Mouse (Mus musculus) lung, embryonic 16.5 days (tissue): Measurements from ENCODE around the gene Frem1. TPM values are rescaled to one million over a fixed set of nuclear protein-coding genes. Genes with fewer than 3 reads are reported as not detected.
A peak's percentile ranks its signal among the peaks of the same experiment; 100 is the strongest.

ENCODE experiments used
- ATAC-seq: fragments of 200-750 bp; cut with Nextera tagmentation; 2 replicates; pipeline ENCODE4 v1.8.0; 2017; ENCODE audit warnings: low read depth, mild to moderate bottlenecking, moderate library complexity
- H3K27ac ChIP-seq: fragments of 300-500 bp; sonication (generic); 2 replicates; pipeline ENCODE4 v1.5.1; 2014; ENCODE audit warnings: mild to moderate bottlenecking, control low read depth, low read length
- H3K27me3 ChIP-seq: fragments of 300-500 bp; sonication (generic); 2 replicates; pipeline ENCODE4 v1.6.1; 2014; ENCODE audit warnings: low read depth, low read length, mixed read lengths; ENCODE audit not compliant: control insufficient read depth, insufficient read depth
- H3K36me3 ChIP-seq: fragments of 300-500 bp; sonication (generic); 2 replicates; pipeline ENCODE4 v1.6.1; 2014; ENCODE audit warnings: low read length; ENCODE audit not compliant: control insufficient read depth, insufficient read depth
- H3K4me1 ChIP-seq: fragments of 300-500 bp; sonication (generic); replicated peaks from 2 replicates; pipeline ENCODE4 v1.6.1; 2014; ENCODE audit warnings: low read length, mixed read lengths; ENCODE audit not compliant: control insufficient read depth, insufficient read depth
- H3K4me2 ChIP-seq: fragments of 300-500 bp; sonication (generic); 2 replicates; pipeline ENCODE4 v1.6.1; 2014; ENCODE audit warnings: low read depth, low read length, control low read depth
- H3K4me3 ChIP-seq: fragments of 300-500 bp; sonication (generic); 2 replicates; pipeline ENCODE4 v1.5.1; 2014; ENCODE audit warnings: mild to moderate bottlenecking, low read length, control low read depth
- H3K9ac ChIP-seq: fragments of 300-500 bp; sonication (generic); 2 replicates; pipeline ENCODE4 v1.6.1; 2014; ENCODE audit warnings: low read length, control low read depth
- H3K9me3 ChIP-seq: fragments of 300-500 bp; sonication (generic); 2 replicates; pipeline ENCODE4 v1.6.1; 2016; ENCODE audit warnings: low read length; ENCODE audit not compliant: control insufficient read depth
- WGBS: fragments of 180-500 bp; shearing (Covaris S2); extraction: QIAGEN DNeasy Blood & Tissue Kit; methylation state at CpG from one replicate; pipeline ENCODE4 v1.1.7; 2014; 5-methylcytosine and 5-hydroxymethylcytosine counted together
- polyA plus RNA-seq: library from polyadenylated mRNA; unstranded; fragments of >200 nt; fragmentation: Nextera tagmentation; extraction: Ambion mirVana; gene quantifications from 2 replicates; pipeline ENCODE4 v1.2.1, GENCODE M21; 2015

The Frem1 gene
- polyA plus RNA-seq, 1 experiment from 2014 or later = 31.9 TPM

DNA sequence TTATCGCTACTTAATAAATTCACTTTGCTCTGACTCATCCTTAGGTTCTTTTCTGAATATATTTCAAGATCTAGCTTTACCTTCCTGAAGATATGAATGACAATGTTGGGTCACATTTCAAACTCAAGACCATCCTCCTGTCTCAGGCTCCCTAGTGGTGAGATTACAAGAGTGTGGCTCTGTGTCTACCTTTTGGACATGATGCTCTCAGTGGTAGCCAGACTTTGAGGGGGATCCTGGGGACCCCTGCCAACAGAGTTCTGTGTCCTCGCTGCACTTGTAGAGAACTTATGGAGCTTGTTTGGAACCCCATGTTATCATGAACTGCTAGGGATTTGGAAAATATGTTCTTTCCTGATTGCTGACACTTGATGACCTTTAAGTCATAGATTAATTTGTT, 190.7 kb downstream of the Frem1 start:
- no peak overlapping the region for H3K4me2 ChIP-seq
- no peak overlapping the region for H3K27ac ChIP-seq
- no peaks in the 10 kb centered on the region for H3K36me3 ChIP-seq
- H3K27me3 ChIP-seq = no peaks in the 10 kb centered on the region
- peaks cover 5% of the 10 kb centered on the region for H3K4me1 ChIP-seq
- no peak overlapping the region for H3K4me3 ChIP-seq
- no peak overlapping the region for H3K9ac ChIP-seq
- 89% methylated on average over 2 of the region's 2 CpGs for WGBS
- no peaks in the 10 kb centered on the region for H3K9me3 ChIP-seq
- ATAC-seq = no peak

GRCm38 (mm10) chr4:82860566-82860965, 191.6 kb downstream of the Frem1 start:
- peaks cover 5% of the 10 kb centered on the region for H3K4me1 ChIP-seq
- no peak overlapping the region for H3K9ac ChIP-seq
- no peaks in the 10 kb centered on the region for H3K9me3 ChIP-seq
- no peak overlapping the region for H3K27ac ChIP-seq
- H3K4me3 ChIP-seq = no peak overlapping the region
- ATAC-seq = no peak
- no peak overlapping the region for H3K4me2 ChIP-seq
- 36% methylated on average over 3 of the region's 3 CpGs for WGBS
- H3K36me3 ChIP-seq = no peaks in the 10 kb centered on the region
- H3K27me3 ChIP-seq = no peaks in the 10 kb centered on the region

GRCm38 (mm10) chr4:82859131-82860125, 192.7 kb downstream of the Frem1 start, which contains the start of gene Zdhhc21:
TSS of gene Zdhhc21 (minus strand) at chr4:82859958.
- peak within 1 kb of the TSS; percentile 82 for H3K9ac ChIP-seq
- peak; percentile 92 for ATAC-seq
- H3K4me2 ChIP-seq = peak within 1 kb of the TSS; percentile 75
- H3K4me1 ChIP-seq = peaks cover 5% of the 10 kb centered on the region
- H3K27me3 ChIP-seq = no peaks in the 10 kb centered on the region
- under 1% methylated on average over 75 of the region's 82 CpGs for WGBS
- H3K36me3 ChIP-seq = no peaks in the 10 kb centered on the region
- H3K4me3 ChIP-seq = peak within 1 kb of the TSS; percentile 67
- no peaks in the 10 kb centered on the region for H3K9me3 ChIP-seq
- peak within 1 kb of the TSS; percentile 50 for H3K27ac ChIP-seq

DNA sequence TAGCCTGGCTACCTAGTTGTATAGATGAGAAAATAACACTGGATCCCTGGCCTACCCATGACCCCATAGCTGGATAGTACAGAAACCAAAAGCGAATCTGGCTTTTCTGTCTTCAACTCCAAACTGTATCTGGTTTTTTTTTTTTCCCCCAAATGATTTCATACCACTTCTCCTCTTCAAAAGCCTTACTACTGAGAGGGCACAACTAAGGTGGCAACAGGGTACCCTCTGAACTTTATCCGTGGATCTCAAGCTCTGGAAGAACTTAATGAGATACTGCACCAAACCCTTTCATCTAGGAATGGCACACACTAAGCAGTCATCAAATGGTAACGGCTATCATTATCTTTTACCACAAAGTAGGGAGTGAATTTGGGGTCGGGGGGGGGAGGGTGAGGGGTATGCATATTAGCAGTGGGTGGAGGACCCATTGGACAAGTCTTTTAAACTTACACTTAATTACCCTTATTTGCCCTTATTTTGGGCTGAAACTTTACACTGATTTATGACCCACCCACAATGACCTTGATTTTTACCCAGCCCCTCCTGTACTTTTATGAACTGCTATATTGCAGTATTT, 193.6 kb downstream of the Frem1 start:
- 26% methylated on average over 4 of the region's 4 CpGs for WGBS
- peaks cover 5% of the 10 kb centered on the region for H3K4me1 ChIP-seq
- no peaks in the 10 kb centered on the region for H3K27me3 ChIP-seq
- H3K4me3 ChIP-seq = peak overlapping the region; percentile 67
- no peaks in the 10 kb centered on the region for H3K9me3 ChIP-seq
- peak overlapping the region; percentile 82 for H3K9ac ChIP-seq
- peak overlapping the region; percentile 75 for H3K4me2 ChIP-seq
- no peaks in the 10 kb centered on the region for H3K36me3 ChIP-seq
- no peak for ATAC-seq
- no peak overlapping the region; the same call in 1 of the 2 replicates for H3K27ac ChIP-seq

GRCm38 (mm10) chr4:82856986-82857385, 195.2 kb downstream of the Frem1 start:
- H3K9me3 ChIP-seq = no peaks in the 10 kb centered on the region
- H3K36me3 ChIP-seq = peaks cover 2% of the 10 kb centered on the region; the same call in 1 of the 2 replicates
- H3K4me1 ChIP-seq = peaks cover 5% of the 10 kb centered on the region
- no peak for ATAC-seq
- WGBS = 86% methylated on average over 3 of the region's 3 CpGs
- no peak overlapping the region for H3K27ac ChIP-seq
- no peaks in the 10 kb centered on the region for H3K27me3 ChIP-seq
- H3K4me2 ChIP-seq = no peak overlapping the region
- no peak overlapping the region for H3K9ac ChIP-seq
- no peak overlapping the region for H3K4me3 ChIP-seq

DNA sequence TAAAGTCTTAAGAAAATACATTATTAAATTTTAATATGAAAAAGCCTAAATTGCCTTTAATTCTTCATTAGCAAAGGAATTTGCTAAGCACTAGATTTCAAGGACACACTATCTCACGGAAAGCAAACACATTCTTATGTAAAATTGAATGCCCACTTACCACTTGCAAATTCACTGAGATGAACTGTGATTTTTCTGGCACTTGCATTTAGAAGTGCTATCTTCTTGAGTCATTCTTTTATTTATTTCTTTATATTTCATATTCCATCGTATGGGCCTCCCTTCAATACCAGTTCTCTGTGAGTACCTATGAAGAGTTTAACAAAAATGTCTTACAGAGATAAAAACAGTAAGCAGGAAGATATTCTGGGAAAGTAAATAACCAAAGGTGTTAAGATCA, 198.3 kb downstream of the Frem1 start:
- no peaks in the 10 kb centered on the region for H3K27me3 ChIP-seq

GRCm38 (mm10) chr4:82848552-82849234, 203.4 kb downstream of the Frem1 start:
- no peaks in the 10 kb centered on the region for H3K9me3 ChIP-seq
- 48% methylated on average over 5 of the region's 5 CpGs for WGBS
- no peak overlapping the region for H3K27ac ChIP-seq
- no peaks in the 10 kb centered on the region for H3K27me3 ChIP-seq
- H3K4me2 ChIP-seq = no peak overlapping the region
- ATAC-seq = no peak
- peaks cover 5% of the 10 kb centered on the region for H3K36me3 ChIP-seq
- no peak overlapping the region for H3K9ac ChIP-seq
- H3K4me1 ChIP-seq = no peaks in the 10 kb centered on the region
- H3K4me3 ChIP-seq = no peak overlapping the region

More for the DNA sequence above, 198.3 kb downstream of the Frem1 start:
- no peak overlapping the region for H3K4me2 ChIP-seq
- no peak overlapping the region for H3K27ac ChIP-seq
- H3K9ac ChIP-seq = no peak overlapping the region
- H3K4me1 ChIP-seq = peaks cover 5% of the 10 kb centered on the region
- H3K9me3 ChIP-seq = no peaks in the 10 kb centered on the region
- WGBS = 63% methylated on average over 2 of the region's 2 CpGs
- H3K36me3 ChIP-seq = peaks cover 2% of the 10 kb centered on the region; the same call in 1 of the 2 replicates
- ATAC-seq = no peak
- no peak overlapping the region for H3K4me3 ChIP-seq
